ENCODE assay signal across 9 mouse cellular contexts in genomic region chr17:43581012-43581467, GRCm38 (mm10). TPM values are rescaled to one million over a fixed set of nuclear protein-coding genes. Genes with fewer than 3 reads are reported as not detected.
DNase-seq lines count a peak whose midpoint lies in the region; ATAC-seq lines count a peak whose summit lies in the region.
"Had no signal": no experiment of that assay in that cellular context is flagged by ENCODE, and none has a peak within 500 bp of the region (broad histone marks: within the 10 kb centered on the region; RNA-seq: fewer than 3 reads in every experiment).

No protein-coding gene starts in this region.

- ATAC-seq in hindbrain, embryonic 13.5 days (ENCODE audit: low FRiP score), result peak; percentile 83
- ATAC-seq in limb, embryonic 15.5 days (ENCODE audit: insufficient number of reproducible peaks, low FRiP score, low TSS enrichment, low read depth), result no peak
- ATAC-seq in neural tube, embryonic 13.5 days (ENCODE audit: low read depth), result peak; percentile 76
- ATAC-seq in megakaryocyte-erythroid progenitor cell, adult 5-6 weeks (replicated peaks; ENCODE audit: low FRiP score, low TSS enrichment, poor library complexity, severe bottlenecking), result no peak

- H3K36me3 ChIP-seq in hindbrain, embryonic 13.5 days, result no peaks in the 10 kb centered on the region
- no peaks in the 10 kb centered on the region for H3K36me3 ChIP-seq in limb, embryonic 15.5 days
- no peaks in the 10 kb centered on the region for H3K36me3 ChIP-seq in neural tube, embryonic 13.5 days

- 24% methylated on average over 8 of the region's 8 CpGs for WGBS in hindbrain, embryonic 13.5 days
- 25% methylated on average over 8 of the region's 8 CpGs for WGBS in limb, embryonic 15.5 days
- WGBS in neural tube, embryonic 13.5 days, result 22% methylated on average over 8 of the region's 8 CpGs

- H3K9me3 ChIP-seq in hindbrain, embryonic 13.5 days, result no peaks in the 10 kb centered on the region
- no peaks in the 10 kb centered on the region for H3K9me3 ChIP-seq in limb, embryonic 15.5 days
- H3K9me3 ChIP-seq in neural tube, embryonic 13.5 days, result no peaks in the 10 kb centered on the region

- H3K27me3 ChIP-seq in hindbrain, embryonic 13.5 days, result no peaks in the 10 kb centered on the region
- no peaks in the 10 kb centered on the region for H3K27me3 ChIP-seq in limb, embryonic 15.5 days
- no peaks in the 10 kb centered on the region for H3K27me3 ChIP-seq in neural tube, embryonic 13.5 days

- H3K27ac ChIP-seq in hindbrain, embryonic 13.5 days, result peak overlapping the region; percentile 44; the same call in 1 of the 2 replicates
- H3K27ac ChIP-seq in limb, embryonic 15.5 days, result peak overlapping the region; percentile 27; the same call in 1 of the 2 replicates
- H3K27ac ChIP-seq in neural tube, embryonic 13.5 days (replicated peaks), result peak overlapping the region; percentile 68

- H3K4me2 ChIP-seq in hindbrain, embryonic 13.5 days, result peak overlapping the region; percentile 40
- no peak overlapping the region for H3K4me2 ChIP-seq in limb, embryonic 15.5 days
- H3K4me2 ChIP-seq in neural tube, embryonic 13.5 days, result peak overlapping the region; percentile 39

- intact Hi-C loops in heart, postnatal 25 days (cut with DNase I), result no loop called here

- peak overlapping the region; percentile 49 for H3K9ac ChIP-seq in hindbrain, embryonic 13.5 days
- H3K9ac ChIP-seq in limb, embryonic 15.5 days, result no peak overlapping the region
- H3K9ac ChIP-seq in neural tube, embryonic 13.5 days, result peak overlapping the region; percentile 26; the same call in 1 of the 2 replicates

- peak; percentile 95 for DNase-seq in heart, adult 11 months
- DNase-seq in heart, postnatal 25 days (ENCODE audit: low spot score), result no peak
- DNase-seq in gastrocnemius, adult 18-20 months (ENCODE audit: low spot score), result peak; percentile 49
- no peak for DNase-seq in adrenal gland, adult 8-10 months

- no peak overlapping the region for H3K4me3 ChIP-seq in hindbrain, embryonic 13.5 days
- no peak overlapping the region for H3K4me3 ChIP-seq in limb, embryonic 15.5 days
- H3K4me3 ChIP-seq in neural tube, embryonic 13.5 days, result no peak overlapping the region

- peaks cover 17% of the 10 kb centered on the region for H3K4me1 ChIP-seq in hindbrain, embryonic 13.5 days (replicated peaks)
- peaks cover 10% of the 10 kb centered on the region; the same call in 1 of the 2 replicates for H3K4me1 ChIP-seq in limb, embryonic 15.5 days
- H3K4me1 ChIP-seq in neural tube, embryonic 13.5 days (replicated peaks), result peaks cover 17% of the 10 kb centered on the region

RNA-seq across cellular contexts. Expression of gene Pla2g7, which starts 13.1 kb away (rescaled TPM):
- total RNA-seq in heart, postnatal 25 days (2021), result 1 to 10 TPM; 5.9 to 6.2 TPM
- total RNA-seq in gastrocnemius, adult 18-20 months (2021), result 10 to 100 TPM; 46.2 to 70.1 TPM
- 49.4 and 61.3 TPM in 2 replicates for polyA plus RNA-seq in hindbrain, embryonic 13.5 days (2015; fragmentation: Nextera tagmentation; extraction: Ambion mirVana)
- 12.3 and 16.0 TPM in 2 replicates for polyA plus RNA-seq in limb, embryonic 15.5 days (2015; fragmentation: Nextera tagmentation; extraction: Ambion mirVana)
- polyA plus RNA-seq in neural tube, embryonic 13.5 days (2015; fragmentation: Nextera tagmentation; extraction: Ambion mirVana), result 63.6 and 66.2 TPM in 2 replicates
- not detected in 2 replicates for total RNA-seq in megakaryocyte-erythroid progenitor cell, adult 5-6 weeks (2014; fragmentation: Nextera tagmentation)
- not detected in 2 replicates for total RNA-seq in megakaryocyte-erythroid progenitor cell, adult 5-6 weeks (2017)
- total RNA-seq in adrenal gland, adult 8-10 months (2022), result 10 to 100 TPM; 15.0 to 22.2 (median 17.6) TPM

RNA-seq across cellular contexts. Expression of gene Ankrd66, which starts 37.6 kb away (rescaled TPM):
- not detected for total RNA-seq in heart, postnatal 25 days (2021)
- total RNA-seq in gastrocnemius, adult 18-20 months (2021), result not detected
- polyA plus RNA-seq in hindbrain, embryonic 13.5 days (2015; fragmentation: Nextera tagmentation; extraction: Ambion mirVana), result 1.0 and 2.3 TPM in 2 replicates
- 0.14 and 0.18 TPM in 2 replicates for polyA plus RNA-seq in limb, embryonic 15.5 days (2015; fragmentation: Nextera tagmentation; extraction: Ambion mirVana)
- polyA plus RNA-seq in neural tube, embryonic 13.5 days (2015; fragmentation: Nextera tagmentation; extraction: Ambion mirVana), result 0.14 and 0.39 TPM in 2 replicates
- not detected in 2 replicates for total RNA-seq in megakaryocyte-erythroid progenitor cell, adult 5-6 weeks (2014; fragmentation: Nextera tagmentation)
- not detected in 2 replicates for total RNA-seq in megakaryocyte-erythroid progenitor cell, adult 5-6 weeks (2017)
- total RNA-seq in adrenal gland, adult 8-10 months (2022), result under 1 TPM in 1 of 4 experiments, not detected in 3; 0.30 TPM

RNA-seq across cellular contexts. Expression of gene Tdrd6, which starts 49.1 kb away (rescaled TPM):
- total RNA-seq in heart, postnatal 25 days (2021), result not detected
- total RNA-seq in gastrocnemius, adult 18-20 months (2021), result under 1 TPM in 1 of 2 experiments, not detected in 1; 0.02 TPM
- 0.10 and 0.75 TPM in 2 replicates for polyA plus RNA-seq in hindbrain, embryonic 13.5 days (2015; fragmentation: Nextera tagmentation; extraction: Ambion mirVana)
- polyA plus RNA-seq in limb, embryonic 15.5 days (2015; fragmentation: Nextera tagmentation; extraction: Ambion mirVana), result 0.14 TPM in 1 of 2 replicates, not detected in the other
- polyA plus RNA-seq in neural tube, embryonic 13.5 days (2015; fragmentation: Nextera tagmentation; extraction: Ambion mirVana), result 0.25 and 0.87 TPM in 2 replicates
- not detected in 2 replicates for total RNA-seq in megakaryocyte-erythroid progenitor cell, adult 5-6 weeks (2014; fragmentation: Nextera tagmentation)
- total RNA-seq in megakaryocyte-erythroid progenitor cell, adult 5-6 weeks (2017), result not detected in 2 replicates
- total RNA-seq in adrenal gland, adult 8-10 months (2022), result not detected
- total RNA-seq: neutrophil, adult 5-6 weeks had no signal

Comparison
In these comparisons a context has a peak if more than half of its experiments do, and no peak if none do; other contexts are left out.
1. DNase-seq: peak in heart, adult 11 months (single experiment) and gastrocnemius, adult 18-20 months (single experiment); none in heart, postnatal 25 days (single experiment) and adrenal gland, adult 8-10 months (single experiment).
2. ATAC-seq: peak in hindbrain, embryonic 13.5 days (single experiment) and neural tube, embryonic 13.5 days (single experiment); none in limb, embryonic 15.5 days (single experiment) and megakaryocyte-erythroid progenitor cell, adult 5-6 weeks (single experiment).
3. RNA of gene Pla2g7, which starts 13.1 kb away (total RNA-seq): 46.2 to 70.1 TPM in gastrocnemius, adult 18-20 months, 15.0 to 22.2 TPM in adrenal gland, adult 8-10 months and 5.9 to 6.2 TPM in heart, postnatal 25 days; not detected in megakaryocyte-erythroid progenitor cell, adult 5-6 weeks; every median in the first group is over 4 times any median in the second.
4. Peak in every context shown above with its lines, with median percentiles within 50 percentile points of each other: H3K27ac ChIP-seq.